Mouse (Mus musculus) embryo, embryonic 9.5 days (tissue): Measurements from ENCODE around the gene Grid2ip.

Experiments
- DNase-seq: peaks from one replicate; pipeline ENCODE4 v3.0.0-alpha.2; 2017; ENCODE audit errors: extremely low spot score

Gene Grid2ip

DNA sequence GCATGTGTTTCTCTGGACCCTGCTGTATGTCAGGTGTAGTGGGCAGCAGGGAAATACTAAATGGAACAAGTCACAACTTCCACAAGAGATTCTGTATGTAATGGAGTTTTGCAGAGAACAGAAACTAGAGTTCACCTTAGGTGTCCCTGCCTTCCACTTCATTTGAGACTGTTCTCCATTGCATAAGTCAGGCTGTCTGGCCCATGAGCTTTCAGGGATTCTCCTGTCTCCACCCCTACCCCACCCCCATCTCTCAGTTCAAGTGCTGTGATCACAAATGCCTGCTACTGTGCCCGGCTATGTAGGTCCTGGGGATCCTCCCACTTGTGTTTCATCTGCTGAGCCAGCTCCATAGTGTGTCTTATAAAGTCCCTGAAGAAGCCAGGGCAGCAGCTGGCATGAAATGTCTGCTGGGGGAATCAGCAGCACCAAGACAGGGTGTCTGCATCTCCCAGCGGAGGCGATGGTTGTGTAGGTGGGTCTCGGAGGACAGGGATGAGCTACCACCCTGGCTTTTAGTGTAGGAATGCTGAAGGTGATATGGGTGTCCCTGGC lies 53.8 kb downstream of the Grid2ip start:
- DNase-seq = no peak

DNA sequence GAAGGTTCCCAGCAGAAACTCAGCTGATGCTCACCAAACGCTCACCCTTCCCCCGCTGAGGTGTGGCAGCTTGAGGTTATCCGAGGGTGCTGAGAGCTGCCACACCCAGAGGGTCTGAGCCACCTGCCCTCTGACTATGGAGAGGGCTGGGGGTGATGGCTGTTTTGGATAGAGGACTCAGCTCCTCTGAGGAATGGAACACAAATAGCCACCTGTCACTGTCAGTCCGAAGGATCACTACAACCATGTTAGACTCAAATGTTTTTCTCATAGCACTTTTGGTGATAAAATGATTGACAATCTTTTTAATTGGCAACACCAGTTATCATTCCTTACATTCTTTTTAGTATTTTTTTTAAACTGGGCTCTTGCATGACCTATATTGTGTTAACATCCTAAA lies 64.3 kb downstream of the Grid2ip start:
- DNase-seq = no peak

DNA sequence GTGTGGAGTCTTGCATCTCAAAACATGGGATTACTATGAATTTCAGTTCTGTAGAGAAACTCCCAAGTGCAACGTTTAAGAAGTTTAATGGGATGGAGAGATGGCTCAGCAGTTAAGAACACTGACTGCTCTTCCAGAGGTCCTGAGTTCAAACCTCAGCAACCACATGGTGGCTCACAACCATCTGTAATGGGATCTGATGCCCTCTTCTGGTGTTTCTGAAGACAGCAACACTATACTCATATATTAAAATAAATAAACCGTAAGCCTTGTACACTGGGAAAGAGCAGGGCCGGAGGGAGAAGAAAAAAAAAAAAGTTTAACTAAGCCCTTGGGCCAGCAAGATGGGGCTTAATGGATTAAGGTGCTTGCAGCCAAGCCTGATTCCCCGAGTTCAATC lies 65.9 kb downstream of the Grid2ip start:
- no peak for DNase-seq

DNA sequence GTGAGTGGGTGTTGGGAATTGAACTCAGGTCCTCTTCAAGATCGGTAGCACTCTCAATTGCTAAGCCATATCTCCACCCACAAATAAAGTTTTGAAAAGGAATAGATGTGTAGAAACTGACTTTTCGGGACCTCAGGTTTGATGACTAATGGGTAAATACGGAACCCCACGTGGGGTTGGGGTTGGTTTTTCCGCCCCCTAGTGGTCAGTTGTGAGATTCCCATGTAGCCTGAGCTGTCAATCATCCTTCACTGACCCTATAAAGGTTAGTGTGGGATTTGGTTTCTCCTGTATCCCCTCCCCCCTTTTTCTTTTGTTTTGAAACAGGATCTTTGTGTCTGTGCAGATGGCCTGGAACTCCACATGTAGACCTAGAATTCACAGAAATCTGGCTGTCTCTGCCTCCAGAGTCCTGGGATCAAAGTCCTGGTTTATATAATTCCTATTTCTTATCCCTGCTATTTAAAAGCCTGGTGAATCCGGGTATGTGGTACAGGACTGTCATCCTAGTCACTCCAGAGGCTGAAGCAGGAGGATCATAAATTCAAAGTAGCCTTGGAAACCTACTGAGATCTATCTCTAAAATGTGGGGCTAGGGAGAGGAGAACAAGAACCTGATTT lies 66.9 kb downstream of the Grid2ip start:
- peak; percentile 56 for DNase-seq

DNA sequence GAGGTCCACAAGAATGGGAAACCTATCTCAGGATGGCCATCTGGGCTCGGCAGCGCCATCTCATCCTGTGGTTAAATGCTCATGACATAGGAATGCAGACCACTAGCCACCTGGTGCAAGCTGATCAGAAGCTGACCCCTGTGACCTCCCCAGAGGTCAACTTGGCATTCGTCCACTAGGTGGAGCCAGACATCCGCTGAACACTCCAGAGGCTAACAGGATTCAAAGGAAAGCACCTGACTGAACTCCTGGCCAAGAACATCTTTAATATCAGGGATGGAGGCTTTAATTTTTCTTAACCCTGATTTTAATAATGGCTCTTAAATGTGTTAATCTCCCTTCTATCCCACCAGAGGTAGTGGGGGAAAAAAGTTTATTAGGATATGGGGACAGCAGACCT lies 77.3 kb downstream of the Grid2ip start:
- peak; percentile 83 for DNase-seq

DNA sequence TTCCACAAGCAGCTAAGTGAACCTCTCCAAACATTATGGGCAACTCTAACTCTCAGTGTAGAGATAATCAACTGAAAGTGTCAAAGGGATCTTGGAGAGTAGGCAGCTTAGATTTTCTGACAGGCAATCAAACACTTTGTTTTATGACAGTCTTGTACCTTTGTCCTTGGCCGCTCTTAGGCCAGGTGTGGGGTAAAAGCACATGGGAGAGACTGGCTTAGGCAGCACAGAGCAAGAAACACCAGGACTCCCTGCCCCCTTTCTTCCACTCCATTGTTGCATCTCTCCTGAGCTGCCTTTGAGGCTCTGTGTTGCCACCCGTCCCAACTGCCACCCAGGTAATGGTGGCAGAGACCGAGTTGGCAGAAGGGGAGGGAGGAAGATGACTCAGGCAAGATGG lies 84.2 kb downstream of the Grid2ip start:
- no peak for DNase-seq

DNA sequence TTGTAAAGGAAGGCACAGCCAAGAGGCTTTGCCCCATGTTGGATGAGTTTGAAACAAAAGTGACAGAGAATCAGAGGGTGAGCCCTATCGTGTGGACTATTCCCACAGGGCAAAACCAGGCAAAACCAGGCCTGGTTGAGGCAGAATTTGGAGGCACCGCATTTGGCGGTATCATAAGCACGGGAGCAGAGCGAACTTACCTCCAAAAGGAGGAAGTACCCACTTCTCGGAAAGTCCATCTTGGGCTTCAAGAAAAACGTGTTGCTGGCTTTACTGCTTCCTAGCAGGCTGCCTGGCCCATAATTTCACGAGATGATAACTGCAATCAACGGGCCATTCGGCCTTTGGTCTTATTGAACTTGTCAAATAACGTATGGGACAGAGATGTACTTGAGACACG lies 84.6 kb downstream of the Grid2ip start:
- no peak for DNase-seq
